Mouse (Mus musculus) lung, adult 2 months (tissue): ENCODE results near the gene Usf2.

Experiments used
- CTCF ChIP-seq: fragments of 200-500 bp; IDR thresholded peaks from 2 replicates; pipeline ENCODE4 v1.5.1; 2011; ENCODE audit warnings: mild to moderate bottlenecking, low read length, control low read depth; ENCODE audit not compliant: insufficient read depth
- POLR2A ChIP-seq: fragments of 200-500 bp; IDR thresholded peaks from 2 replicates; pipeline ENCODE4 v1.6.1; 2011; ENCODE audit warnings: low read depth, mild to moderate bottlenecking, control low read depth, low read length, borderline replicate concordance; ENCODE audit errors: extremely low read depth

DNA sequence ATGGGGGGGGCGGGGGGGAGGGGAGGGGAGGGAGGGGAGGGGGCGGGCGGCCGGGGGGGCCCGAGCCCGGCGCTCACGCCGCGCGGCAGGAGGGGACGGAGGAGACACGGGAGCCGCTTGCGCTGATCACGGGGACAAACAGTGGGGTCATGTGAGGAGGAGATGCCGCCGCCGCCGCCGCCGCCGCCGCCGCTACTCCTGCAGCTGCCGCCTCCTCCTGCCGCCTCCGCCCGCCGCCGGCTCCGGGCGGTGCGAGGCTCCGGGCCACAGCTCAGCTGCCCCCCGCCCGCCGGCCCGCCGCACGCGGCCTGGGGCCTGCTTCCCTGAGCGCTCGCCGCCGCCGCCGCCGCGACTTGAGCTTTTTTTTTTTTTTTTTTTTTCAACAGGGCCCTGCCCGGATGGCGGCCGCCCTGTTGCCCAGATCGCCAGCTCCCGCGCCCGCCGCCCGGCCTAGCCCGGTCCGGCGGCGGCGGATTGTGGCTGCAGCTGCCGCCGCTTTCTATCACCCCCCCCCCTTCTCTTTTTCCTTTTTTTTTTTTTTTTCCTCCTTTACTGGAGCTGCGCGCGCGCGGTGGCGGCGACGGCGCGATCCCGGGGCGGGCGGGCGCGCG lies at the start of gene Usf2:
- no peak for TF ChIP-seq POLR2A
- no peak for TF ChIP-seq CTCF
